Mouse (Mus musculus) cerebellum, postnatal 14 days (tissue): Measurements from ENCODE around the gene Uchl5.

Source experiments
- DNase-seq, 2 experiments: peaks; one replicate each; pipeline ENCODE4 v3.0.0; 2021; ENCODE audit warnings: mixed read lengths in 2 of 2

The Uchl5 gene

GRCm38 (mm10) chr1:143776446-143777411 is at the start of gene Uchl5, which contains the start of gene Trove2:
Gene Uchl5, plus strand, starts transcription at chr1:143777272.
Gene Trove2, minus strand, starts transcription at chr1:143777068.
- peak; percentile 99 to 100 for DNase-seq

- DNase-seq, result no peak
Observed at GRCm38 (mm10) chr1:143727701-143728445, 49.2 kb upstream of the Uchl5 start.

DNA sequence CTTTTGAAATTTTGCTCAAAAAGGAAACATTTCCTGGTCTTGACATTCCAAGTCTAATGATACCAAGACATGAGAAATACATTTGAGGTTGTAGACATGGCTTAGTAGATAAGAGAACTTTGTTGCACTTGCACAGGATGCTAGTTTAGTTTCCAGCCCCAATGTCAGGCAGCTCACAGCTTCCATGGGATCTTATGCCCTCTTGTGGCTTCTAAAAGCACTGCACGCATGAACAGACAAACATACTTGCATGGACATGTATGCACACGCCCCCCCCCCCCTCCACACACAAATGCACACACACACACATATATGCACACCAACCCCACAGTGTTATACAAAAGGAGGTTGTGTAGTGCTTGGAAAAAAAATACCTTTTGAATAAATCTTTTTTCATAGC is 46.2 kb upstream of the Uchl5 start:
- DNase-seq, result peak in 1 of 2 experiments; percentile 29

GRCm38 (mm10) chr1:143731691-143732090 is 45.4 kb upstream of the Uchl5 start:
- no peak for DNase-seq

DNA sequence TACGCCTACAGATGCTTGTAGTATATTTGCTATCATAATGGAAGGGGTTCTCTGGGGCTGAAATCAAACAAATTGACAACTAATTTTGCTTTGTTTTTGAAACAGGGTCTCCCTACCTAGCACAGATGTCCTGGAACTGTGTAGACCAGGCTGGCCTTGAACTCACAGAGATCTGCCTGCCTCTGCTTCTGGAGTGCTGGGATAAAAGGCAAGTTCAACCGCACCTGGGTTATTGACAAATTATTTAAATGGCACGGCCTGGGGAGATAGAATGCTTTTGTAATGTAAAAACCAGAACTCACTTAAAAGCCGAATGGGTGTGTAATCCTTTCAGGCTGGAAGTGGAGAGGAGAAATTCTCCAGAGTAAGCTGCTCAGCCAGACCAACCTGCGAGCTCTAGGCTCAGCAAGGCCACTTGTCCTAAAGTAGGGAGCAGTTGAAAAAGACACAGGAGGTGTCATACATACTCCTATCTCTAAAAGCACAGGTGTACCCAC is 43.1 kb upstream of the Uchl5 start:
- no peak for DNase-seq

DNA sequence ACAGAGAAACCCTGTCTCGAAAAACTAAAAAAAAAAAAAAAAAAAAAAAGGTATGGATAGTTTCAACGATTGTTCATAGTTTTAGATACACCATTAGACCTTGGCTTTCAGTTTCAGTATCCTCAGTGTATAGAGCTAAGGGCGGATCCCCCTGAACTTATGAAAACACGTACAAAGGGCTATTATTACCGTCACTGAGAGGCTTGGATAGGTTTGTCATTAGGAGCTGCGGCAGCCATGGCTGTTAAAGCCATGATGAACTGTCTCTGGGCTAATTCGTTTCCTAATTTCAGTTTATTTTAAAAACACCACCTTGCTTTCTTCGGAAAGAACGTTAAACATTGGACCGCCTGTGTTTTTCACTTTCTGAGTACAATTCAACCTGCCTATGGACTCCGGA is 38.3 kb upstream of the Uchl5 start:
- no peak for DNase-seq

DNA sequence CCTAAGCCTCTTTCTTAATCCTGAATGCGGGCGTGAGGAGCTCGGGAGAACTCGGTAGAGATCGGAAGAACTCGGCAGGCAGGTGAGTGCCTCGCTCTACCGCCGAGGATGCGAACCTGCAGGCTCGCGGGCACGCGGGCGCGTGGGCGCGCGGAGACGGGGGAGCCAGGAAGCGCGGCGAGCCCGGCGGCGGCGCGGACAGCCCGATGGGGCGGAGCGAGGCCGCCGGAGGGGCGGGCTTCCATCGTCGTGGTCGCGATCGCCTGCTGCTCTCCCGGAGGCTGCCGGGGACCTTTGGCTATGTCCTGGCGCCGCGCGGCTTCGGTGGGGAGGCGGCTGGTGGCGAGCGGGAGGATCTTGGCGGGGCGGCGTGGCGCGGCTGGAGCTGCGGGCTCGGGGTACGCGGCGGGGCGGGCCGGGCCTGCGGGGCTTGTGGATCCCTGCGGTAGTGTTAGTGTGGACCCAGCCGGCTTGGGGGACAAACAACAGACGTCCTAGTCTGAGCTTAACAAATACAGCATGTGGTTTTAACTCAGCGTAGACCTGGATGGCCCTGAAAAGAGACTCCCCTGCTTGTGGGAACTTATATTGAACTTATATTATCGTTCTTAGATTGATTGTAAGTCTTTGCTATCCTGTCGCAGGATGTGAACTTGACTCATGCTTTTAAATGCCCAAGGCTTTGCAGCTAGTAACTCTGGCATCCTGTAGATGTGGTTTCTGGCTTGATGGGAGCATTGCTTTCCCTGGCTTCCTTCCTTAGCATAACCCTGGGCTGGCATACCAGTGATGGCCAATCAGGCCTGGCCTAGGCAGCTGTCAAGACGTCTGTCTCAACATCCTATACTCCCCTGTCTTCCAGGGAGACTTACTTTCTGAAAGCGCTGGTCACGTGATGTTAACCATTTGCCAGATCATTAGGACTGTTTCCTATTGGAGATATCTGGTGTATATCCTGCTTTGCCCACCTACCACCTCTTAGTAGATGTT is 37.4 kb upstream of the Uchl5 start:
- peak; percentile 97 to 98 for DNase-seq

DNA sequence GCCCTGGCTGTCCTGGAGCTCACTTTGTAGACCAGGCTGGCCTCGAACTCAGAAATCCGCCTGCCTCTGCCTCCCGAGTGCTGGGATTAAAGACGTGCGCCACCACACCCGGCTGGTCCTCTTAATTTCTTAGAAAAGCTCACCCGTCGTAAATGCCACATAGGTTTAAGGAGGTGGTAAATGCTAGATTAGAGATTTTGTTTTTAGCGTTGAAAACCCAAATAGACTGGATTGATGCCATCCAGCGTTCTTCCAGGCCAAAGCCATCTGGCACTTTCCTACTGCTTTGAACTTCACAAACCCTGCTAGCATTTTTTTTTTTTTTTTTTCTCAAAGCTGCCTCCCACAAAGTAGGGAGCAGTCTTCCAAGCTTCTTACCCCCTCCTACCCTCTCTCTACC is 36.5 kb upstream of the Uchl5 start:
- peak; percentile 57 to 61 for DNase-seq

DNA sequence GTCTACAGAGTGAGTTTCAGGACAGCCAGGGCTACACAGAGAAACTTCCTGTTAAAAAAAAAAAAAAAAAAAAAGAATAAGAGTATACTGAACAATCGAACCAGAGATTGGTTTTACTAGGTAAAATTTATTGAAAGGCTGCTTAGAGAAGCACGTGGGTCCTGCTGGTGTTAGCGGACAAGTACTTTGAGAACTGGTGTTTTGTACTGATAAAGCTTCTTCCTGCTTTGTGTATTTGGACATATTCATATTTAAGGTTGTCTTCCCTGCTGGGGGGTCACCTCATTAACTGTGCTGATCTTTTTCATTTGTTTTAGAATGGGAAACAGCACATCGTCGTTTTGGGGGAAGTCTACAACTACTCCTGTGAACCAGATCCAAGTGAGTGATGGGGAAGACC is 35.7 kb upstream of the Uchl5 start:
- DNase-seq, result no peak

- no peak for DNase-seq
Observed at GRCm38 (mm10) chr1:143742186-143742585, 34.9 kb upstream of the Uchl5 start.

- DNase-seq, result no peak
Observed at GRCm38 (mm10) chr1:143745871-143746270, 31.2 kb upstream of the Uchl5 start.

DNA sequence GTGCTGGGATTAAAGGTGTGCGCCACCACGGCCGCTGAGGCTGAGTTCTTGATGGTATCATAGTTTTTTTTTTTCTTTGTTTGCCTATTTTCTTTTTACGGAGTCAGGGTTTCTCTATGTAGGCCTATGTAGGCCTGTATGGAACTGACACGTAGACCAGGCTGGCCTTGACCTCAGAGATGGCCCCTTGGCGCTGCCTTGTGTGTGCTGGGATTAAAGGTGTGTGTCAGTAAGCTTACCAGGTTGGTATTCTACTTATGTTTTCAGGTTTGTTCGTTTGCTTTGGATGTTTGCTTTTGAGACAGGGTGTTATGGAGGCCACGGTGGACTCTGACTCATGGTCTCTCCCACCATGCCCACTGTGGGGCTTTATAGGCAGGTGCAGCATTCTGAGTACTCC is 14.9 kb upstream of the Uchl5 start:
- DNase-seq, result no peak

GRCm38 (mm10) chr1:143764443-143764842 is 12.6 kb upstream of the Uchl5 start:
- no peak for DNase-seq

DNA sequence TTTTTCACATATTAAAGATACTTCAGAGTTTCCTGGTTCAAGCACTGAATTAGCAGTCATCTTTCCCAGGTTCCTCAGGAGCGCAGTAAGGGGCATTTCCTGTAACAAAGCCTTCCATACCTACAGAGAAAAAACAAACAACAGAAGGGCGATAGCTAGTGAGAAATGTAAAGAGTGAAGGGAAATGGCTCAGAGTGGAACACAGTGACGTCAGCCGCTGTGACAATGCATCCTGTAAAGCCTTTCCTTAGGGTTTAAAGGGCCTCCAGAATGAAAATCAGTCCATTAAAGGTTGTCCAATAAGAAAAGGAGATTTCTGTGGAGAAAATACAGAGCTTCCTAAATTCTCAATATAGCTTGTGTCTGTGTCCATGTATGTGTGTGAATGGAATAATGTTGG is 11.3 kb upstream of the Uchl5 start:
- no peak for DNase-seq

DNA sequence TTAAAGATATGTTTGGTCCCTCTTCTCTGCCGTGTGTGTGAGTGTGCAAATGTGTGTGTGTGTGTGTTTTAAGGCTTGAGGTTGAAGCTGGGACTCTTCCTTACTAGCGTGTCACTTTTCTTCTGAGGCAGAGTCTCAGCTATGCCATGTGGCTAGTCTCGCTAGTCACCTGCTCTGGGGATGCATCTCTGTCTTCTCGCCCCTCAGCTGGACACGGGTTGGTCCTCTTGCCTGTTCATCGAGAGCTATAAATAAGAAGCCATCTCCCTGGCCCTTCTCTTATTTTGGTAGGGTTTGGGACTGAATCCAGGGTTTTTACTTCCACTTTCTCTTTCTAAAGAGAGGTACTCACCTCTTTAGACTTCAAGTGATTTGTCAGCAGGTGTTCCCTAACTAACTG is 10.8 kb upstream of the Uchl5 start:
- no peak for DNase-seq

- DNase-seq, result no peak
Observed at GRCm38 (mm10) chr1:143770444-143771109, 6.5 kb upstream of the Uchl5 start.

GRCm38 (mm10) chr1:143773082-143773481 is 4.0 kb upstream of the Uchl5 start:
- DNase-seq, result no peak

DNA sequence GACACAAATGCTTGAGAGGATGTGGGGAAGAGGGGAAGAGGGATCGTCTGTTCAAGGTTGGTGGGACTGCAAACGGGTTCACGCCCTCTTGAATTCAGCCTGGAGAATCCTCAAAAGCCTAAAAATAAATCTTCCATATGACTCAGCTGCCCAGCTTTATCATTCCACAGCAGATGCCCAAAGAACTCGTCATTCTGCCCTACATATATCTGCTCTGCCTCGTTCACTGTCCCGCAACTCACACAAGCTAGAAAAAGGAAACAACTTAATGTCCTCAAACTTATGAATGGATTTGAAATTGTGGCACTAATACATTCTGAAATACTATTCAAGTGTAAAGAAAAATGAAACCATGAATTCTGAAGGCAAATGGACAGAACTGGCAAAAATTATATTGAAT is 3.2 kb upstream of the Uchl5 start:
- DNase-seq, result no peak

GRCm38 (mm10) chr1:143777558-143778218 is 616 bp downstream of the Uchl5 start:
- no peak for DNase-seq

DNA sequence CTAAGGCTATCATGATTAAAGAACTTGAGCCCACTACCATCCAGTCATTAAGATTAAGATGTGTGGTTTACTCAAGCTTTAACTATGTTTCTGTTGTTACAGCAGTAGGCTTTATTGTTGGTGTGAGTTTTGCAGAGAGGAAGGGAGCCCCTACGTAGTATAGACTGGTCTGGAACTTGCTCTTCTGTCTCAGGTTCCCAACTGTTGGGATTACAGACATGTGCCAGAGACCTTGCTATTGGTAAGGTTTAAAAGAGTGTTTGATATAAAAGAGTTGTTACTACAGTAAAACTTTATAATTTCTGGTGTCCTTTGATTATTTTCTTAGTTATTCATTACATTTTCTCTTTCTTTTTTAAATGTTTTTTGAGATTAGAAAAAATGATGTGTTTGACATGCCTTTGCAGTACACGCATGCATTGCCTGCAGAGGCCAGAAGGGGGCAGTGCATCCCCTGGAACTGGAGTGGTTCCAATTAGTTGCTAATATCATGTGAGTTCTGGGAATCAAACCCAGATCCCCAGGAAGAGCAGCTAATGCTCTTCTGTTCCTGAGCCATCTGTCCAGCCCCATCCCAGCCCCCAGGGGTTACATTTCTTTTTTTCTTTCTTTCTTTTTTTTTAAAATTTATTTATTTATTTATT is 11.6 kb downstream of the Uchl5 start:
- DNase-seq, result peak in 1 of 2 experiments; percentile 55

GRCm38 (mm10) chr1:143803537-143803936 is 26.5 kb downstream of the Uchl5 start:
- DNase-seq, result peak; percentile 34 to 77
